Mouse (Mus musculus) layer of hippocampus, adult 11-12 months (tissue): Measurements from ENCODE around the gene Tmem50b.
"Not testable (repeated sequence)": the region's sequence is repeated elsewhere in the genome, so short reads cannot be mapped to it uniquely, and the experiment has no call there.

Experiments used
- DNase-seq: peaks from one replicate; pipeline ENCODE4 v3.0.0; 2022; ENCODE audit warnings: low spot score

Gene Tmem50b

GRCm38 (mm10) chr16:91597672-91598010 is at the start of gene Tmem50b:
TSS of gene Tmem50b (minus strand) at chr16:91597800.
- DNase-seq = peak; percentile 100

- peak; percentile 94 for DNase-seq
These were observed 49.2 kb upstream of the Tmem50b start, which contains the start of gene Gart for GRCm38 (mm10) chr16:91646681-91647419. TSS of gene Gart (minus strand) at chr16:91646952.

GRCm38 (mm10) chr16:91645995-91646602 is 48.5 kb upstream of the Tmem50b start:
- DNase-seq = no peak

GRCm38 (mm10) chr16:91645420-91645819 is 47.8 kb upstream of the Tmem50b start:
- DNase-seq = not testable (repeated sequence)

GRCm38 (mm10) chr16:91644901-91645300 is 47.3 kb upstream of the Tmem50b start:
- no peak for DNase-seq

GRCm38 (mm10) chr16:91640171-91640570 is 42.6 kb upstream of the Tmem50b start:
- no peak for DNase-seq

GRCm38 (mm10) chr16:91639636-91640035 is 42.0 kb upstream of the Tmem50b start:
- DNase-seq = no peak

GRCm38 (mm10) chr16:91639161-91639560 is 41.6 kb upstream of the Tmem50b start:
- DNase-seq = no peak

GRCm38 (mm10) chr16:91633641-91634040 is 36.0 kb upstream of the Tmem50b start:
- DNase-seq = no peak

GRCm38 (mm10) chr16:91632940-91633339 is 35.3 kb upstream of the Tmem50b start:
- no peak for DNase-seq

- DNase-seq = no peak
These were observed 34.8 kb upstream of the Tmem50b start for GRCm38 (mm10) chr16:91632439-91632838.

- DNase-seq = no peak
These were observed 33.0 kb upstream of the Tmem50b start for GRCm38 (mm10) chr16:91630584-91630983.

- DNase-seq = no peak
These were observed 32.1 kb upstream of the Tmem50b start for GRCm38 (mm10) chr16:91629749-91630148.

- no peak for DNase-seq
These were observed 31.1 kb upstream of the Tmem50b start for GRCm38 (mm10) chr16:91628673-91629072.

- DNase-seq = no peak
These were observed 30.2 kb upstream of the Tmem50b start for GRCm38 (mm10) chr16:91627831-91628230.

- DNase-seq = no peak
These were observed 25.5 kb upstream of the Tmem50b start for GRCm38 (mm10) chr16:91623074-91623473.

- DNase-seq = no peak
These were observed 23.4 kb upstream of the Tmem50b start for GRCm38 (mm10) chr16:91620991-91621390.

GRCm38 (mm10) chr16:91620185-91620584 is 22.6 kb upstream of the Tmem50b start:
- DNase-seq = no peak

- DNase-seq = peak; percentile 84
These were observed 21.2 kb upstream of the Tmem50b start, which contains the start of gene Dnajc28 for GRCm38 (mm10) chr16:91618511-91619501. TSS of gene Dnajc28 (minus strand) at chr16:91619026.

- no peak for DNase-seq
These were observed 17.0 kb upstream of the Tmem50b start for GRCm38 (mm10) chr16:91614552-91614951.

GRCm38 (mm10) chr16:91612525-91612924 is 14.9 kb upstream of the Tmem50b start:
- no peak for DNase-seq

GRCm38 (mm10) chr16:91611248-91611647 is 13.6 kb upstream of the Tmem50b start:
- DNase-seq = no peak
